Mouse (Mus musculus) gastrocnemius, adult 18-20 months (tissue): Measurements from ENCODE around the gene Dcbld2. TPM values are rescaled to one million over a fixed set of nuclear protein-coding genes. Genes with fewer than 3 reads are reported as not detected.

ENCODE experiments used
- DNase-seq: peaks from one replicate; pipeline ENCODE4 v3.0.0; 2021; ENCODE audit warnings: low spot score
- long read RNA-seq, 2 experiments: library from polyadenylated mRNA; stranded (forward); transcript quantifications; one replicate each; pipeline ENCODE4 v2.0.0; 2021
- total RNA-seq, 2 experiments: library from RNA; stranded (reverse); gene quantifications; 2 replicates each; pipeline ENCODE4 v1.2.3; 2021

Dcbld2 gene
- total RNA-seq: 1 to 10 TPM; 3.6 to 4.2 TPM
- long read RNA-seq, experiment 1, full-length matches to known transcripts: 4 of 5 reads
- long read RNA-seq, experiment 1, partial matches to known transcripts: 0 of 5 reads
- long read RNA-seq, experiment 1, other reads (novel, unspliced or antisense): 1 of 5 reads
- long read RNA-seq, experiment 2, partial matches to known transcripts: 0 of 2 reads
- long read RNA-seq, experiment 2, other reads (novel, unspliced or antisense): 2 of 2 reads

DNA sequence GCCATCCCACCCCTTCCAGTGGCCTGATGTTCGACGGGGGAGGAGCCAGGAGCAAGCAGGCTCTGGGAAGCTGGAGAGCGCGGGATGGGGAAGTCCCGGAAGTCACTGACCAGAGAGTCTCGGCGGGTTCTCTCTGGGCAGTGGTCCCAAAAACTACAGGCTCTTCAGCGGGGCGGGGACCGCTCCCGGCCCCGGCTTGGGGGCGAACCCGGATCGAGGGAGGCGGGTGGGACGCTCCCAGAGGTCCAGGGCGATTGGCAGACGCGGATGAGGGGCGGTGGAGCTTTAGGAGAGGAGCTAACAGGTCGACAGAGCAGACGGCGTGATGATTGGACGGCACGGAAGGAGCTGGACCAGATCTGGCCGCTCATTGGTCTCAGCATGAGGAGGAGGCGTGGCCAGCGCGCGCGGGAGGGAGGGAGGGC, at the start of gene Dcbld2:
Dcbld2 (plus strand) TSS at position 382 of the 425 bp plus-strand sequence.
- DNase-seq: peak; percentile 98

DNA sequence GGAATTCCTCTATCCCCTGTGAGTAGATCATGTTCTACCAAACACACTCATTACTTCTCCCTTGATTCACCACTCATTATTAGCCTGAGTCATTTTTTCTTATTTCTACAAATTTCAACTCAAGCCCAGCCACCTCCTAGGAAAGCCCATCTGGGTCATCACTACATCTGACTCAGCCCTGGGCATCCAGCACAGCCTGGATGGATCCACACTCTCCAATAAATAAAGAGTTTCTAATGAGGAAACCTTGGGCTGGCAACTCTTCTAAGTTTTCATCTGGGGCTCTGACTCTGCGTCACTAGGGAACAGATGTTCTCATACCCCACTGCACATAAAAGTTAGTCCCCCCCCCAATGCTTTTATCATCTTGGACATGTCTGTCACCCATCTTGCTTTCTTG, 31.1 kb upstream of the Dcbld2 start:
- peak; percentile 57 for DNase-seq

DNA sequence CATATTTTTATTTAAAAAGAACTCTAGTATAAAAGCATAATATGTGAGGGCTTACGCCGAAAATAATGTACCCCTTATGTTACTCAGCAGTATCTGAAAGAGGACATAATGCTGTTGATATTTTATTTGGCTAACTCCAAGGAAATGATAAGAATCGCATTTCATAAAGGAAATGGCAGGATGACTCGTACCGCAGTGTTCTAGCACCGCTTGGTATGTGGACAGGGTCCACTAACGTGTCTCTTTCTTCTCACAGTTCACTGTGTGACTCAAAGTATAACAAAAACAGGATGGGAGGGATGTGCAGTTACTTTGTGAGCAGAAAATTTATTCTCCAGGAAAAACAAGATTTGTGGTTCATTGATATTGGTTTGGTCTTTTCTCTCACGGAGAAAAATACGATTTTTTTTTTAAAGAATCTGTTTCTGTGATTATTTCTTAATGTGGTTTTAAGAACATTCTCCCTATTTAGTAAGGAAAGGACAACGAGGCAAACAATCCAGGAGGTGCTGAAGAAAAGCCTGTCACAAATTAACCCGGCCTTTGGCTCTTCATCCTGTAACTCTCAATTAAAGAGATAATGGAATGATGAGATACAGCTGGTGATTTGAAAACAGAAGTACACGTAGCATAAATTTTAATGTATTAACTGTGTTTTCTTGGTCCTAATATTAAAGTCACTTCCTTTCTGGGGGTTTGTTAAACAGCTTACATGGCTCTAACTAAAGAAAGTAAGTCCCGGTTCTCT, 30.3 kb upstream of the Dcbld2 start:
- DNase-seq: no peak

DNA sequence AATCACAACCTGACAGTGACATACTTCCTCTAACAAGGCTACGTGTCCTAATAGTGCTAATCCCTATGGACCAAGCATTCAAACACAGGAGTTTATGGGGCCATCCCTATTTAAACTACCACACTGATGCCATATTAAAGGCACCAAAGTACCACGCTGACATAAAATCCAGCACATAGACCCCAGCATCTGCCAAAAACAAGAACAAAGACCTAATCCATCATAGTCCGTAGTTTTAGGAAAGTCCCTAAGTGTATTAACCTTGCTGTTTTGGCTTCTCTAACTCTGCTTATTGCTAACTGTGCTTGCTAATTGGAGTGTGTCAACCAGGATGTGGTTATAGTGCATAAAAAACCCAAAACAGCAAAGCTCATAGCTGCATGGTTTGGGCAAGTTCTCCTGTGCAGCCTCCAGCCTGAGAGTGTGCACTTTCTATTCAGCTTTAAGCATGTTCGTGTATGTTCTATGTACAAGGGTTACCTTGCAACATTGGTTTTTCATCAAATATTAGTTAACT, 21.9 kb upstream of the Dcbld2 start:
- DNase-seq: no peak

DNA sequence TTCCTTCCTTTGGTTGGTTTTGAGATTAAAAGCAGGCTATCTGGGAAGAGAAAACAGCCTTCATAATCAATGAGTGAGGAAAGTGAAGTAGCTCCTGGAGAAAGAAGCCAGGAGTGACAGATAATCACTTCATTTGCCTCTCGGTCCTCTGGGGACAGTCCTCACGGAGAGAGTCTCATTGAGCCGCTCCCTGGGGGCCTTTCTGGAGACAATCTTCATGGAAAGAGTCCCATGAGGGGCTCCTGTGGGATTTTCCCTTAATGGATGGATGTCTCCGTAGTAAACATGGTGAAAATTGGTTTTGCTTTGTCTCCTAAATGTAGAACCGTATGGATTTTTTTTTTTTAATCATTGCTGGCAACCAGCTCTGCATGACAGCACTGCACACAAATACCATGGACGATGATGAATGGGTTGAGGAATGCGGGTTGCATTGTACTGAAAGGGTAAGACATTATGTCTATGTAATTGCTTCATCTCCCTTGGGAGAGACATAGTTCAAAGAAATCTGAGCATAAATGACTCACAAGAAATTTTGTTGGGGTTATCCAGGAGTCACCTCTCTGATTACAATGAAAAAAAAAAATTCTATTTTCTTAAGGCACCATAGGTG, 19.0 kb upstream of the Dcbld2 start:
- DNase-seq: peak; percentile 34

DNA sequence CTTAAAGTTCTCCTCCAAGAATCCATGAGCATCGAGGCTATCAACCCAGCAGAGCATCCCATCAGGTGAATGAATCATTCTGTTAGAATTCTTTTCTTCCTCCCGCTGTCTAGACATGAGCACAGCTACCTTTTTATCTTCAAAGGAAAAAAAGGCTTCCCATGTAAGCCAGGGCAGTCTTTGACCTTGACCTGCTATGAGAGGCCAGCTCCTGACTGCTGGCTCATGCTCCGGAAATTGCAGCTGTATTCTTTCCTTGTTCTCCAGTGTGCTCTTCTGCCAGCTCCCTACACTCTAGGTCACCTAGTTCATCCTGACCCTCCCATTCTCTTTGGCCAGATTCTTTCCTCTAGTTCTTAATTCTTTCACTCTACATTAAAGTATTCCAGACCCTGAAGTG, 15.2 kb upstream of the Dcbld2 start:
- DNase-seq: no peak

DNA sequence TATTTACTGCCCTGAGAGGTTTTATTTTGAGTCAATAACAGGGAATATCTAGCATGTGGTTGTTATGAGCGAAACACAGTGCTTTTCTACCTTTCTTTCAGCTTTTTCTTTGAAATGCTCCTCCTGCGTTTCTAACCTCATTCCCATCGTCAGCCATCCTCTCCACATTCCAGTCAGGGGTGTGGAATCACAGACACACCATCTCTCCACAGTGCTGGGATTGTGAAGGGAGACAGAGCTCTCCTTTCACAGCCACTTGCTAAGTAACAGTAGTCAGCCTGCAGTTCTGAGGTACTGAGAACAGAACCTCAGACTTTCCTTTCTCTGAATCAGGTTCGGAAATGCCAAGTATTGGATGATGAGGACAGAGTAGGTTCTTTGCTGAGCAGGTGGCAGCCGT, 14.1 kb upstream of the Dcbld2 start:
- no peak for DNase-seq

DNA sequence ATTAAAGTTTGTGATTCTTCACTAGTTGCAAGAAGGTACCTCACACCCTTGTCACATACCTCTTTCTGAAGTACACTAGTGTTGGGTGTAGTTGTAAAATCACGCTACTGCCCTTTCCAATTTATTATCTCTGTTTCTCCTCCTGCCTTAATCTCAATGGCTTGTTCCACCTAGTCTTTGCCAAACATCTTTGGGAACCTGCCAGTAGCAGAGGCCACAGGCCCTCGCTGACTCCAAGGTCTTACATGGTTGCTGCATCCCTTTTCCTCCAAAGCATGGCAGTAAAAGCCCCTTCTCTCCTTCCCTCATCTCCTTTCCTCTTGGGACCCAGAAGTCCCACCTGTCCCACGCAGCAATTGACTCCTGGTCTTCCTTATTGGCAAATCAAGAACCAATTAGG, 9.6 kb upstream of the Dcbld2 start:
- DNase-seq: no peak

DNA sequence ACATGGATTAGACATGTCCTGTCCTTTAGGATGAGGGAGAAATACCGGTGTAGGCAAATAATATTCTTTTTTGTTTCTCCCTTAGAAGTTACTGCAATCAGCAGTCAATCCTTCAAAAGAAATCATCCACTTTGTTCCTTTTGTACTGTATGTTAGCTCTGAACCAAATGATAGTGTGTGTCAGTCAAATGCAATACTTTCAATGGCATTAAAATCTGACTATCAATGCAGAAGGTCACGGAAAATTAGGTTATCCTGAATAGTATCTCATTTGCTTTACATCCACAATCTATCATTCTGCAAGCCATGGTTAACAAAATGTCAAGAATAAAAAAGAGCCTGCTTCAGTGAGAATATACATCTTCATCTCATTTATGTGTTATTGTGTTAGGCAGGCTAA, 7.2 kb upstream of the Dcbld2 start:
- no peak for DNase-seq

DNA sequence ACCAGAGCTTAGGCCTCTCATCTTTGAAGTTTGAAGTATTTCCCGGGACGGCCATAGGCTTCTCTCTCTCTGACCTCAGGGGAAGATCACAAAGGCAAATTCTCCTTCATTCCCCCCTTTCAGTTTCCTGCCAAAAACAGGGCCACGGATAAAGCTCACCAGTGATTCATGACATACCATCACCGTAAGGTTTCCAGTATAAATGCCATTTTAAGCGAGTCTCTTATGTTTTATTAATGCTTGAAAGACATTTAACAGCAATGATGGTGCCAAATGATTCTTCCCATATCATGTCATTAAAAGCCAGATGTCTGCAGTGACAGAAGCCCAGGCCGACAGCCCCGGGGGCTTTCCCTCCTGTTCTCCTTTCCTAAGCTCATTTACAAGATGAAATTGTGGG, 3.6 kb upstream of the Dcbld2 start:
- no peak for DNase-seq

DNA sequence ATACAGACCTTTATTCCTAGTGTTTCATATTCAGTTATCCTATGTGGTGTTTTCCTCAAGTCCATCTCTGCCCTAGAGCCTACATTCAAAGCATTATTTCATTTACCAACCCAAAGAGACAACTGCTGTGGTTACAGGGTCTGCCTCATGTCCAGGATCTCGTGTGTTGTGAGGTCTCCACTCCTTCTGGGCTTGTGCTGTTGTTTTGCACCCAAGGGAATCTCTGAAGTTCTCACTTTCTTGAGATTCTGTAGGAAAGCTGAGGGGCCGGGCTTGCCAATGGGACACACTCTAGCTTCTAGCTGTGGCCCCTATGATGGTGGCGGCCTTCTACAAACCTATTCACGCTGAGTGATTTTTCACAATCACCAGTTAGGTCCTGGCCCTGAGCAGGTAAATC, 3.0 kb upstream of the Dcbld2 start:
- no peak for DNase-seq

DNA sequence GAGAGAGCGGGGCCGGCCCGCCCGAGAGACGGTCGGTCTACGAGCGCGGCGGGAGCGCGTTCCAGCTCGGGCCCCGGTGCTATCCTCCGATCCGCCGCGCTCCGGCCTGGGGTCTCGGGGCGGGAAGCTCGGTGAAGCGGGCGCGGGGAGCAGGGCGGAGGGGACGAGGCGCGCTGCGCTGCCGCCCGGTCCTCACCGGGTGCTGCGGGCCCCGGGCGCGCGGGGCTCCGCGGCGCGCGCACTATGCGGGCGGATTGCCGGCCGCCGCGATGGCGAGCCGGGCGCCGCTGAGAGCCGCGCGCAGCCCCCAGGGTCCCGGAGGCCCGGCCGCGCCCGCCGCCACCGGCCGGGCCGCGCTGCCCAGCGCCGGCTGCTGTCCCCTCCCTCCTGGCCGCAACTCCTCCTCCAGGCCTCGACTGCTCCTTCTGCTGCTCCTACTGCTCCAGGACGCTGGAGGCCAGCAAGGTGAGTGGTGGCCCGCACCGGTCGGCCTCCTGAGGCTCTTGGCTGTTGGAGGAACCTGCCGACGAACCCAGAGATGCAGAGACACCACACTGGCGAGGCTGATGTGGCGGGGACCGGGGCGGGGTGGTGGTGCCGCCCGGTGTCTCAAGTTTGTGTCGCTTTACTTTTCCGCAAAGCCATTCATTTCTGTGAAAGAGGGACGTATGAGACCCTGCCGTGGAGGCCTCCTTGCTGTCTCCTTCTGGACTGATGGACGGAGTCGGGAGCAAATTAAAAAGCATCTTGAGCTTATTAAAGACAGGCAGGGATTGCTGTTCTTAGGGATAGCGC, 441 bp downstream of the Dcbld2 start:
- peak; percentile 9 for DNase-seq

DNA sequence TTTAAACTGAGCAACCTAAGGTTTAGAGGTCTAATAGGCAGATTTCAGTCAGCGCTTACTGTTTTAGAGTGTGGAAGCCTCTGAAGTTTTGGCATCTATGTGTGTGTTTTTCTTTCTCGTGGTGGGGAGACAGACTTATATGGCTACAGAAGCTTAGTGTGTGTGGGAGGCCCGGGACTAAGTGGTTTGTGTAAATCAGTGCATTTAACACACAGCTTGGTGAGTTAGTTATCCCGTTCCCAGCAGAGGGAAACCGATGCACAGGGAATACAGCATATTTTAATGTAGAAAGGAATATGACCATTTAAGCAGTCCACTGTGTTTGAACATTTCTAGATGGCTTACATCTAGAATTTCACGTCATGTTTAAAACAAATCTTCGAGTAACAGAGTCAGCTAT, 1.6 kb downstream of the Dcbld2 start:
- DNase-seq: no peak

DNA sequence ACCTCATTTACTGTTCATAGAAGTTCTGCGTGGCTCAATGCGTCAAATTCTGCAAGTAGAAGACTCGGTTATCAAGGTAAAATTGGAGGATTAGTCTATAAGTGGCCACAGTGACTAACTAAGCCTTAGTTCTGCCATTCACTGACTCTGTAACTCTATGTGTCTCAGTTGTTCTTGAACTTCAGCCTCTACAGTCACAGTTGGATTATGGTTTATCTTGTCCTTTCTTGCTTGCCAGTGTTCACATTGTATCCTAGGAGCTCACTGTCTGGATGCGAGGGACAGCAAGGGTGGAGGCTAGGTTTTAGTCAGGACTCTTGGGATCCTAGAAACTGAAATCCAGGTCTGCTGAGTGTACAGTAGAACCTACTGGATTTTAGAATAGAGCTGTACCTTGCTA, 6.6 kb downstream of the Dcbld2 start:
- no peak for DNase-seq

DNA sequence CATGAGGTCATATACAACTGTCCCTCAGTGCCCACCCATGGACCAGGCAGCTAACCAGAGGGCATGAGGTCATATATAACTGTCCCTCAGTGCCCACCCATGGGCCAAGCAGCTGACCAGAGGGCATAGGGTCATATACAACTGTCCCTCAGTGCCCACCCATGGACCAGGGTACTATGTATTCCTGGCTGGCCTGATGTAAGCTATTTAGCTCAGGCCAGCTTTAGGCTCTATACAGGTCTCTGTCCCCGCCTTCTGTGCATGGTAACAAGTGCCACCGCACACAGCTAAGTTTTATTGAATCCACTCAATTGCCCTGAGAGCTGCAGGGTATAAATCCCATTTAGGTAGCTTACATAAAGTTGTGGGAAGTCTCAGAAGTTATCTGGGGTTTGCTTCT, 7.3 kb downstream of the Dcbld2 start:
- DNase-seq: no peak

DNA sequence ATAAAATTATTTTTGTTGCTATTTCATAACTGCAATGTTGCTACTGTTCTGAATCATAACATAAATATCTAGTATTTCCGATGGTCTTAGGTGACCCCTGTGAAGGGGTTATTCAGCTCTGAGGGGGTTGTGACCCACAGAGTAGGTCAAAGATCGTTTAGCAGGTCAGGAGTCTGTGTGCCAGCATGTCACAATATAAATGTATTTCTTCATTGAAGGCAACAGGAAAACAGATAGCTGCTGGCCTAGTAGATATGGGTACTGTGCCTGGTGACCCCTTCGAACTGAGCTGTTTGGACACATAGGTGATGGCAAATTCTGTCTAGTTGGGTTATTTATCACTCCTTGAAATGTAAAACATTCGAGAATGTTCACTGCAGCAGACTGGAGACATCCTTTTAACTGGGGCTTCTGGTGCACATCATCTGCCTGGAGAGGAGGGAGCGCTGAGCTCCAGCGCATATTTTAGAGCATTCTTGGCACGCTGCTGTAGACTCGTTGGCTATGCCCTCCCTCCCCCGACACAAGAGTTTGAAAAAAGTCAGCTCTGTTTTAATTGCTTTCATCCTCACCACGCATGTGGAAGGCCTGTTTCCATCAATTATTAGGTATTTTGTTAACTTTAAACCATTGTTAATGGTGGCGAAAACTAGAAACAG, 13.6 kb downstream of the Dcbld2 start:
- no peak for DNase-seq

DNA sequence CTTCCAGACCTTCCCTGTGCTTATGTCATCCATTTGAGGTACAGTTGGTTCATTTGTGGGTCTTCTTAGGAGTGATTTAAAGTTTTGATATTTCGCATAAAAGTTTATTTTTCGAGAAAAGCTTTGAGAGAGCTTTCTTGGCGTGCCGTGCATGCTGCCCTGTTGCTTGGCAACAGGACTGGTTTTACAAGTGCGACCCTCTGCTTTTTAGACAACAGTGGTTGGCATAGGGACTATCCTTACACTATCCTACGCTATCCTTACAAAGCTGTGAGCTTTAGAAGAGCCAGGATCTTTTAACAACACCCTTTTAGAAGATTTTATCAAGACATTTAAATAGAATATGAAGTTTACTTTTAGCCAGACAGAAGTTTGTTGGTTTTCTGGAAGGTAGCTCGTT, 22.0 kb downstream of the Dcbld2 start:
- no peak for DNase-seq

DNA sequence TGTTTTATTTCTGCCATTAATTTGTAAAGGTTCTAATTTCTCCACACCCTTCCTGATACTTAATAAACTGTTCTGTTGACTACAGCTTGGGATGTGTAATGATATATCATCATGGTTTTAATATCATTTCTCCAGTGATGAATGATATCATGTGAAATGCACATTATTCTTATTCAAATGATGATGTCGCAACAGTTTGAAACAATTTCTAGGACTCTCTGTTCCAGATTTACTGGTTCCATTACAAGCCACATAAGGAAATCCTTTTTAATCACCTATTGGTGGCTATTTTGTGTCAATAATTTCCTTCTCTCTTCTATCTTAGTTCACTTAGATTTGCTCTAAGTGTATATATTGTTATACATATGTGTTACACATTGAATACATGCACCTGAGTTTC, 24.1 kb downstream of the Dcbld2 start:
- no peak for DNase-seq

DNA sequence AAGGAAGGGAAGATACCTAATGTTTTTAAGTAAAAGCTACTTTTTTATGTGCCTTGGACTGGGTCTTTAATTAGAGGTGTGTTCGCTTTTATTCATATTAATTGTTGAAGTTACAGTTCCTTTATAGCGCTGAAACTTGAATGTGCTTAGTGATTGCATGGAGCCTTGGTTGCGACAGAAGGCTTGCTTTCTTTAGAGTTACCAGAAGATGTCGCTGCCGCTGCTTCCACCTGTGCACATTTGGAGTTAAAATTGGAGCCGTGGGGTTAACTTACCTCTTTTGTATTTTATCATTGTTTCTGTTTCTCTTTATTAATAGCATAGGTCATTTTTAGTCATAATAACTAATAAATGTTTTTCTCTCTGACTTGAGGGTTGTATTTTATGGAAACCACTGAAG, 36.5 kb downstream of the Dcbld2 start:
- DNase-seq: no peak

DNA sequence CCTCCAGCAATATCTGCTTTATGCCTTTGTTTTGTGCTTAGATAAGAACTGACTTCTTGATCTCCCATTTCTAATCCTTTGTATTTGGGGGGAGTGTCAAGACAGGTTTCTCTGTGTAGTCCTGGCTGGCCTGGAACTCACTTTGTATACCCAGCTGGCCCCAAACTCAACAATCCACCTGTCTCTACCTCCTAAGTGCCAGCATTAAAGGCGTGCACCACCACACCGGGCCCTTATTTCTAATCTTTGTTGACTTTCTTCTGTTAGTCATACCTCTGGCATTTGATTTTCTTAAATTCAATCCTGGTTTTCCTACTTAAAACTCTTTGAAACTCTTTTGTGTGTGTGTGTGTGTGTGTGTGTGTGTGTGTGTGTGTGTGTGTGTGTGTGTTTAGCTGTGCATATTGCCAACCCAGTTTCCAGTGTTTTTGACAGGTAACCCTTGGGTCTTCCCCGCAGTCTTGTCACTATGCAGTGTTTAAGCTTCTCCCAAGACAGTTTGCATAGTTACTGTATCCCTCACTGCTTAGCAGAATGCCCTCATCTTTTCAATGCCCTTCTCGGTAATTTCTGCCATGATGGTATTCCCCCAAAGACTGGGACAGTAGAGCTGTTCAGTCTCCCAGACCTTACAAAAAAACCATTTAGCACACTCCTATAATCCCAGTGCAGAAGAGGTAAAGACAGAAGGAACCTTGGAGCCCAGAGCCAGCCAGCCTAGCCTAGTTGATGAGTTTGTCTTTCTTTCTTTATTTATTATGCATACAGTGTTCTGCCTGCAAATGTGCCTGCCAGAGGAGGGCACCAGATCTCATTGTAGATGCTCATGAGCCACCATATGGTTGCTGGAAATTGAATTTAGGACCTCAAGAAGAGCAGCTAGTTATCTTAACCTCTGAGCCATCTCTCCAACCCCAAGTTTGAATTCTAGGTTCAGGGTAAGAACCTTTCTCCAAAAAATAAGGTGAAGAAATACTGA, 38.3 kb downstream of the Dcbld2 start:
- DNase-seq: no peak
